Mouse (Mus musculus) G1E (cell line): ENCODE results near the gene Ptprj. TPM values are rescaled to one million over a fixed set of nuclear protein-coding genes. Genes with fewer than 3 reads are reported as not detected.

ENCODE experiments used
- ATAC-seq: 2 replicates; pipeline ENCODE4 v1.8.0; 2016; ENCODE audit warnings: mild to moderate bottlenecking; ENCODE audit not compliant: insufficient number of reproducible peaks, poor library complexity, low FRiP score, severe bottlenecking; ENCODE audit errors: extremely low read depth
- DNase-seq: peaks from one replicate; pipeline ENCODE4 v3.0.0; 2012; ENCODE audit warnings: low spot score
- H3K27me3 ChIP-seq: 2 replicates; pipeline ENCODE4 v1.6.1; 2012; ENCODE audit warnings: mild to moderate bottlenecking, low read length, inconsistent platforms; ENCODE audit not compliant: insufficient read depth
- H3K36me3 ChIP-seq: replicated peaks from 2 replicates; pipeline ENCODE3; 2012; ENCODE audit warnings: mild to moderate bottlenecking, inconsistent platforms
- H3K4me1 ChIP-seq: 2 replicates; pipeline ENCODE4 v1.6.1; 2012; ENCODE audit warnings: low read depth, low read length, inconsistent platforms, mixed read lengths; ENCODE audit not compliant: insufficient read depth
- H3K4me3 ChIP-seq: 2 replicates; pipeline ENCODE4 v1.5.1; 2012; ENCODE audit warnings: low read depth, mild to moderate bottlenecking, inconsistent platforms, low read length, moderate library complexity, mixed read lengths
- H3K9me3 ChIP-seq: replicated peaks from 2 replicates; pipeline ENCODE4 v1.6.1; 2012; ENCODE audit warnings: inconsistent platforms
- CTCF ChIP-seq: IDR thresholded peaks from 2 replicates; pipeline ENCODE4 v1.5.1; 2012; ENCODE audit warnings: low read depth, low read length, inconsistent platforms, mixed read lengths
- GATA1 ChIP-seq: IDR thresholded peaks from 2 replicates; pipeline ENCODE4 v1.6.1; 2012; ENCODE audit warnings: borderline replicate concordance, low read length, inconsistent platforms, mixed read lengths
- GATA2 ChIP-seq: IDR thresholded peaks from 2 replicates; pipeline ENCODE4 v1.6.1; 2012; ENCODE audit warnings: low read depth, low read length, inconsistent platforms, borderline replicate concordance
- POLR2AphosphoS5 ChIP-seq: IDR thresholded peaks from 2 replicates; pipeline ENCODE4 v1.6.1; 2012; ENCODE audit warnings: low read depth, low read length, inconsistent platforms; ENCODE audit not compliant: insufficient replicate concordance
- TAL1 ChIP-seq: conservative IDR thresholded peaks from 2 replicates; pipeline ENCODE4 v1.6.1; 2012; ENCODE audit warnings: low read depth, low read length, inconsistent platforms, mixed read lengths
- polyA plus RNA-seq: library from polyadenylated mRNA; stranded (reverse); fragments of >175 nt; gene quantifications from 2 replicates; pipeline ENCODE4 v1.2.3, GENCODE M21; 2012
- total RNA-seq, 2 experiments: library from RNA; stranded (forward) in 1 of 2; stranded (reverse) in 1 of 2; fragments of 200-1000 nt in 1 of 2; fragments of >200 nt in 1 of 2; fragmentation: Nextera tagmentation in 1 of 2; gene quantifications; 2 replicates each; pipeline ENCODE4 v1.2.3; 2014 to 2017

Gene Ptprj
- total and polyA plus RNA-seq, 3 experiments = 0.02 to 0.44 TPM; not detected in 1

DNA sequence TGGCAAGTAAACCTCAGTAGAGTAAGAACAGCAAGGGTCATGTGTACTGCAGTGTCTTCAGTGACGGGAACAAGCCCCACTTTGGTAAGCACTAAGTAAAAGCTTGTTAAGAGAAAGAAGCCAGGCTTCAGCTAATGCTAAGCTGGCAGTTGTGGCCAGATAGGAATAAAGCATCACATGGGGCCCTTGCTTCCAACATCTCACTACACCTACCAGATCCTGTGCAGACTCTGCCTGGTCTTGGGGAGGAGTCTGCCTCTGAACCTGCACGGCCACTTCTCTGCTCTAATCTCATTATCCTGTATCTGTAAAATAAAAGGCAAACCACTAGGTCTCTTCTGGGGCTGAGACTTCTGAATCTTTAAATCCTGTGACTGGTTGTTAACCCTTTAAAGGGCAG lies 39.2 kb upstream of the Ptprj start:
- Histone ChIP-seq H3K9me3 (no peaks in the 10 kb centered on the region), H3K4me3 (no peak overlapping the region), H3K4me1 (no peaks in the 10 kb centered on the region), H3K36me3 (no peaks in the 10 kb centered on the region), H3K27me3 (peaks cover 3% of the 10 kb centered on the region; the same call in 1 of the 2 replicates)
- no peak for ATAC-seq
- TF ChIP-seq POLR2AphosphoS5 (no peak), TAL1 (no peak), CTCF (no peak), GATA2 (no peak), GATA1 (no peak)
- DNase-seq = no peak

DNA sequence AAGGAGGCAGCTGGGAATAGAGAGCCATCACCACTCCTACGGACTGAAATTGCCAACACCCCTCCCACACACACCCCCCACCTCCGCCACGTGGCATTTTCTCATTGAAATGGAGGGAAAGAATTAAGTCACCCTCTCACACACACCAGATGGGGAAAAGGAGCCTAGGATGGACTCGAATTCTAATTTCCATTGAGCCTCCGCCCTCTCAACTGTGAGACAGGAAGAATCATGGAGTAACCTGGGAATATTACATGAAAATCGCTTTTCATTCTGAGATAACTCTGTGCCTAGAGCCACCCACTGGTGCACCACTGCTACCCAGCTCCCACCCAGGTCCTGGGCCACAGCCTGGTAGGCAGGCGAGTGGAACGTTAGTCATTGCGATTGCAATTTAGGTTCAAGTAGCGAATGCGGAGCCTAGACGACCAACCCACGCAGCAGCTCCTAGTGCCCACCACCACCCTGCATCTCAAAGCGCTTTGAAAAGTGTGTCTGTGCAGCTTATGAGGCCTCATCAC lies 34.3 kb upstream of the Ptprj start:
- no peak for ATAC-seq

DNA sequence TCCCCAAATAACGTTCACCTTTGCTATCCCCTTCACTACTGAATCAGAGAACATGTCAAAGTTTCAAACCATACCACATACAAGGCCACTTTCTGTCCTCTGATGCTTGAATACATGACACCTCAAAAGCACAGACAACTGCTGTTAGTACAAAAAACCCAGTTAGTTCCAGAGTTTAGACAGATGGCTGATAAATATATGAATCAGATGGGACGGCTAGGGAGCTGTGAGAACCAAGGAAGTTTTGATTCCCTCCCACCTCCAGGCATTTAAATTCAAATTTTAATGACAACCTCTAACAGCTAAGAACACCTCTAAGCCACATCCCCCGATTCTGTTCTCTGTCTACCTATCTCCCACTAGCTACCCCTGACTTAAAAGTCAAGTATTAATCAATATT lies 33.1 kb upstream of the Ptprj start:
- TF ChIP-seq GATA1 (no peak), TAL1 (no peak), POLR2AphosphoS5 (no peak), GATA2 (no peak), CTCF (no peak)
- Histone ChIP-seq H3K27me3 (no peaks in the 10 kb centered on the region; the same call in 1 of the 2 replicates), H3K9me3 (no peaks in the 10 kb centered on the region), H3K4me3 (no peak overlapping the region), H3K4me1 (peaks cover 3% of the 10 kb centered on the region; the same call in 1 of the 2 replicates), H3K36me3 (no peaks in the 10 kb centered on the region)
- ATAC-seq = no peak
- DNase-seq = no peak

More for the DNA sequence above, 34.3 kb upstream of the Ptprj start:
- H3K4me3 ChIP-seq = no peak overlapping the region
- TF ChIP-seq CTCF (no peak), TAL1 (no peak), POLR2AphosphoS5 (no peak), GATA1 (no peak), GATA2 (no peak)
- no peaks in the 10 kb centered on the region for H3K36me3 ChIP-seq
- no peak for DNase-seq
- no peaks in the 10 kb centered on the region for H3K9me3 ChIP-seq
- H3K4me1 ChIP-seq = peaks cover 3% of the 10 kb centered on the region; the same call in 1 of the 2 replicates
- H3K27me3 ChIP-seq = no peaks in the 10 kb centered on the region; the same call in 1 of the 2 replicates

DNA sequence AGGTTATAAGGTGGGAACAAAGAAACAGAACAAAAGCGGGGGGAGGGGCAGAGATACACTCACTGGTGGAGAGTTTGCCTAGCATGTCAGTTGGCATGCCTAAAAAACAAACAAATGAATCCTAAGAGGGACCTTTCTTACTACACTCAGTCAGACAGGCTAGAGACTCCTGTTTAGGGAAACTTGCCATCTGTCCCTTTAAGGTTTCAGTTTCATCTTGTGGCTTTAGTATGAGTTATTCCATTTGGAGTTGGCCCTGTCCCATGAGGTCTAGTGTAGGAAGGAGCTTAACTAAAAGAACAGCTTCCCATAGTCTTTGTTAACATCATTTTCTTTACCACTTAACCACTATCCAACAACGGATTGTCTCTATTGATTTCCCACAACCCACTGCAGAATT lies 32.6 kb upstream of the Ptprj start:
- Histone ChIP-seq H3K36me3 (no peaks in the 10 kb centered on the region), H3K4me1 (peaks cover 3% of the 10 kb centered on the region; the same call in 1 of the 2 replicates), H3K27me3 (no peaks in the 10 kb centered on the region; the same call in 1 of the 2 replicates), H3K9me3 (no peaks in the 10 kb centered on the region), H3K4me3 (no peak overlapping the region)
- TF ChIP-seq POLR2AphosphoS5 = no peak
- no peak for TF ChIP-seq GATA2
- TF ChIP-seq TAL1 = no peak
- no peak for DNase-seq
- ATAC-seq = no peak

DNA sequence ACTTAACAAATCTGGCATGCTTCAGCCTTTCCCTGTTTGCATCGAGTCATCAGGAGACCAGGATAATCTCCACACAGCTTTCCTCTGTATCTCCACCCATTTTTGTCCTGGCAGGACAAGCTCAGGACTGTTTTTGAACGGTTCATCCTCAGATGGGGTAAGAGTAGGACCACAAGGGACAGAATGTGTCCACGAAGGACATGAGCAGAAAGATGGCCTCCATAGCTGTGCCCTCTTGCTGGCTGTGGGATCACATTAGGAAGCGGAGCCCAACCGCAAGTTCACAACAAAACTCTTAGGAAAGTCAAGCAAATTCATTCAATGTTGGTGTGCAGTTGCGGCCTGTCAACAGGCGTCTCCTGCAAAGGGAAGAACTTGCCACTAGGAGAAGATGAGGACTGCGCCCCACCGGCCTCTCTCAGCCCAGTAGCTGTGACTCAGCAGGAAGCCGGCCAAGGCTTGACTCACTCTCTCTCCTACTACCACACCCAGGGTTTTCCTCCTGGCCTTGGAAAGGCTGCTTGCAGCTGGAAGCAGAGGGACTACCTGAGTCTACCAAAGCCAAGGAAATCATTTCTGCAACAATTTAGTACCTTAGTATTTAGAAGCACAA lies 31.6 kb upstream of the Ptprj start:
- H3K36me3 ChIP-seq = no peaks in the 10 kb centered on the region
- H3K27me3 ChIP-seq = no peaks in the 10 kb centered on the region; the same call in 1 of the 2 replicates
- no peak for ATAC-seq
- H3K9me3 ChIP-seq = no peaks in the 10 kb centered on the region
- no peak for DNase-seq
- peaks cover 3% of the 10 kb centered on the region; the same call in 1 of the 2 replicates for H3K4me1 ChIP-seq
- TF ChIP-seq GATA2 = no peak
- no peak for TF ChIP-seq CTCF
- TF ChIP-seq TAL1 = no peak
- TF ChIP-seq GATA1 = no peak
- TF ChIP-seq POLR2AphosphoS5 = no peak
- no peak overlapping the region for H3K4me3 ChIP-seq

DNA sequence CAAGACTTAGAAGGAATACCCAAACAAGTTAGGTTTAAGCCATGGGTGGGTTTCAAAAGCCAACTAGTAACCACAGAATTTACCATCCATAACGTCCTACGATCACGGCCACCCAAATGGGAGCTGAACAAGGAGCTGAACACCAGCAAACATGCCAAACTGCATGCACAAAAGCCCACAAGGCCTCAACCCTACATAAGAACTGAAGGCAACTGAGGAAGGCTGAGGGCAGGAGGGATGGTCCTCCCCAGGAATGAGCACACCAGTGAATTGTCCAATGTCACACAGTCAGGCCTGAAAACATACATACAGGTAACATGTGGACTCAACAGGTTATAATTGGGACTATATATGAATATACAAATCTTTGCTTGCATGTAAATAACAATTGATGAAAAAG lies 20.6 kb upstream of the Ptprj start:
- no peaks in the 10 kb centered on the region for H3K36me3 ChIP-seq
- H3K4me3 ChIP-seq = no peak overlapping the region
- no peaks in the 10 kb centered on the region for H3K4me1 ChIP-seq
- no peaks in the 10 kb centered on the region for H3K9me3 ChIP-seq
- ATAC-seq = no peak
- 0 out of 2 replicates have a peak, but pooled peaks cover 2% of the 10 kb centered on the region for H3K27me3 ChIP-seq
- no peak for DNase-seq
- TF ChIP-seq GATA1 (no peak), CTCF (no peak), GATA2 (no peak), TAL1 (no peak), POLR2AphosphoS5 (no peak)
